Mouse (Mus musculus): ENCODE results near the gene Nars2.
A peak's percentile ranks its signal among the peaks of the same experiment; 100 is the strongest.
"Not testable (repeated sequence)": the region's sequence is repeated elsewhere in the genome, so short reads cannot be mapped to it uniquely, and the experiment has no call there.

Gene Nars2

GRCm38 (mm10) chr7:96951281-96952051 lies at the start of gene Nars2:
TSS of gene Nars2 (plus strand) at chr7:96951505.
- DNase-seq (ENCODE audit: low read depth, low spot score): peak; percentile 96

- DNase-seq (ENCODE audit: low read depth, low spot score): no peak
Measured at GRCm38 (mm10) chr7:96902183-96902582, 49.1 kb upstream of the Nars2 start.

GRCm38 (mm10) chr7:96903088-96903985 lies 48.0 kb upstream of the Nars2 start:
- no peak for DNase-seq (ENCODE audit: low read depth, low spot score)

- no peak for DNase-seq (ENCODE audit: low read depth, low spot score)
Measured at GRCm38 (mm10) chr7:96904442-96904841, 46.9 kb upstream of the Nars2 start.

GRCm38 (mm10) chr7:96904936-96905335 lies 46.4 kb upstream of the Nars2 start:
- no peak for DNase-seq (ENCODE audit: low read depth, low spot score)

GRCm38 (mm10) chr7:96905422-96905821 lies 45.9 kb upstream of the Nars2 start:
- DNase-seq (ENCODE audit: low read depth, low spot score): no peak

GRCm38 (mm10) chr7:96906216-96906615 lies 45.1 kb upstream of the Nars2 start:
- no peak for DNase-seq (ENCODE audit: low read depth, low spot score)

- DNase-seq (ENCODE audit: low read depth, low spot score): no peak
Measured at GRCm38 (mm10) chr7:96907971-96908680, 43.2 kb upstream of the Nars2 start.

- no peak for DNase-seq (ENCODE audit: low read depth, low spot score)
Measured at GRCm38 (mm10) chr7:96909856-96910255, 41.4 kb upstream of the Nars2 start.

- no peak for DNase-seq (ENCODE audit: low read depth, low spot score)
Measured at GRCm38 (mm10) chr7:96910310-96910960, 40.9 kb upstream of the Nars2 start.

GRCm38 (mm10) chr7:96914031-96914430 lies 37.3 kb upstream of the Nars2 start:
- DNase-seq (ENCODE audit: low read depth, low spot score): peak; percentile 69

- DNase-seq (ENCODE audit: low read depth, low spot score): peak; percentile 62
Measured at GRCm38 (mm10) chr7:96915452-96916105, 35.7 kb upstream of the Nars2 start.

- no peak for DNase-seq (ENCODE audit: low read depth, low spot score)
Measured at GRCm38 (mm10) chr7:96920447-96921095, 30.7 kb upstream of the Nars2 start.

GRCm38 (mm10) chr7:96922927-96923326 lies 28.4 kb upstream of the Nars2 start:
- no peak for DNase-seq (ENCODE audit: low read depth, low spot score)

GRCm38 (mm10) chr7:96943715-96944377 lies 7.5 kb upstream of the Nars2 start:
- no peak for DNase-seq (ENCODE audit: low read depth, low spot score)

GRCm38 (mm10) chr7:96946501-96946900 lies 4.8 kb upstream of the Nars2 start:
- DNase-seq (ENCODE audit: low read depth, low spot score): not testable (repeated sequence)

- DNase-seq (ENCODE audit: low read depth, low spot score): peak; percentile 16
Measured at GRCm38 (mm10) chr7:96952094-96952493, 789 bp downstream of the Nars2 start.

GRCm38 (mm10) chr7:96959168-96959567 lies 7.9 kb downstream of the Nars2 start:
- DNase-seq (ENCODE audit: low read depth, low spot score): peak; percentile 29

- no peak for DNase-seq (ENCODE audit: low read depth, low spot score)
Measured at GRCm38 (mm10) chr7:96967188-96967587, 15.9 kb downstream of the Nars2 start.

- DNase-seq (ENCODE audit: low read depth, low spot score): peak; percentile 49
Measured at GRCm38 (mm10) chr7:96970359-96970758, 19.1 kb downstream of the Nars2 start.

All from c-Kit-negative CD71-positive TER-119-positive erythroid progenitor cells, embryonic 14.5 days (primary cell).